Mouse (Mus musculus): Measurements from ENCODE around the gene Mrvi1. TPM values are rescaled to one million over a fixed set of nuclear protein-coding genes. Genes with fewer than 3 reads are reported as not detected.
"Not testable (repeated sequence)": the region's sequence is repeated elsewhere in the genome, so short reads cannot be mapped to it uniquely, and the experiment has no call there.

Mrvi1 gene
- polyA plus RNA-seq, 1 experiment from 2014 or later = 8.0 TPM

DNA sequence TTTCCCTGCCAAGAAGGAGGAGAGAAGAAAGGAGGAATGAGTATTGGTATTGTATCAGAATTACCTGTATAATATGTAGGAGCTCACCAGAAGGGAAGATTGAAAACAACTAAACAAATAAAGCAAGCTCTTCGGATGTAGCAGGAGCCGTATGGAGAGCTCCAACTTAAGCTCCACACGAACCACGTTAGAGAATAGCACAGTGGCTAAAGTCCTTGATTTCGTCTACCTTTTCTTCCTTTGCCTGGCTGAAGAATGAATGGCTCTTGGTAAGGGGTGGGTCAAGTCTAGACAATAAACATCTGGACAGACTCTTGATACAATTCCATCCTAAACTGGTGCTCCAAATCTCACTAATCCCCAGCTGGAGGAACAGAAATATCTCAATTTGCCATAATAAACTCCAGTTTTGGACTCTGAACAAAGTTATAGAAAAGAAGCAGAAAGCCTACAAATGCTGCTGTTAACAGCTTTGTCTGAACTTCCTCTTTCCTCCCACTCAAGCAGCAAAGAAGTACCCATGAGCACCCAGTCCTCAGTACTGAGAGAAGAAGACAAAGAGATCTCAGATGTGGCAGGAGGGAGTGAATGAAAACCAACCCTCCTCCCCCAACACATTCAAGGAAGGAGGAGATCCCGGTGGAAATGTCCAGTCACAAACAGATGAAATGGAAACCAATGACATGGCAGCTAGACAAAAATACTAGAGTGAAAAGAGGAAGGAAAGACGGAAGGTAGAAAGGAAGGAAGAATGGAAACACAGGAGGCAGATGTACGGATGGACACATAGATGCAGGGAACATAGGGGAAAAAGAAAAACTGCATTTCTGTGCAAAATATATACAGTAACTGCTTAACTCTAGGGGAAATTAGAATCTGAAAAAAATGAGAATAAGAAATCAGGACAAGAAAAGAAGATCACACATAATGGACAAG lies 73.8 kb downstream of the Mrvi1 start:
- H3K9me3 ChIP-seq (replicated peaks) = no peaks in the 10 kb centered on the region
- no peaks in the 10 kb centered on the region for H3K36me3 ChIP-seq
- H3K4me2 ChIP-seq = no peak overlapping the region
- no peaks in the 10 kb centered on the region for H3K27me3 ChIP-seq (replicated peaks)
- H3K4me3 ChIP-seq = no peak overlapping the region
- no peak for ATAC-seq (ENCODE audit: insufficient number of reproducible peaks, low FRiP score)
- H3K4me1 ChIP-seq (replicated peaks) = peaks cover 8% of the 10 kb centered on the region
- no peak overlapping the region for H3K9ac ChIP-seq
- no peak overlapping the region for H3K27ac ChIP-seq (ENCODE audit: poor library complexity, severe bottlenecking)
- WGBS = 75% methylated on average over 8 of the region's 8 CpGs

DNA sequence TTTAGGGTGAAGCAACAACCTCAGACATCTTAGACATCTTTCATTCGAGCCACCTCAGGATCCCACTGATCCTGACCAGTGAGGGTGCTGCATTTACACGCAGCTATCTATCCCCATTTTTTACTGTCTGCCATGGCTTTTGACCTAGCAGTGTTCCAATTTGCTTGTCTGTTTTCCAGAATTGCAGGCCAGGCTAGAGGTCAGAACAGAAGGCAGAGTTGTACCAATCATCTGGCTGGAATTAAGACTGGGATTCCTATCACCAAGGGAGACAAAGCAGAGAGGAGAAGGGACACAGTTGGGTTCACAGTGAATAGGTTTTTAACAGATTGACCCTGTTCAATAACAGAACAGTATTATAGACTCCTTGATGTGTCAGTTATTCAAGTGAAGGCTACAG lies 75.7 kb downstream of the Mrvi1 start:
- Histone ChIP-seq H3K4me2 (no peak overlapping the region), H3K27ac (ENCODE audit: poor library complexity, severe bottlenecking) (no peak overlapping the region), H3K9ac (no peak overlapping the region), H3K27me3 (replicated peaks) (no peaks in the 10 kb centered on the region), H3K4me1 (replicated peaks) (peaks cover 16% of the 10 kb centered on the region), H3K36me3 (no peaks in the 10 kb centered on the region), H3K9me3 (replicated peaks) (no peaks in the 10 kb centered on the region), H3K4me3 (no peak overlapping the region)
- no peak for ATAC-seq (ENCODE audit: insufficient number of reproducible peaks, low FRiP score)
- WGBS = 81% methylated on average over 2 of the region's 2 CpGs

DNA sequence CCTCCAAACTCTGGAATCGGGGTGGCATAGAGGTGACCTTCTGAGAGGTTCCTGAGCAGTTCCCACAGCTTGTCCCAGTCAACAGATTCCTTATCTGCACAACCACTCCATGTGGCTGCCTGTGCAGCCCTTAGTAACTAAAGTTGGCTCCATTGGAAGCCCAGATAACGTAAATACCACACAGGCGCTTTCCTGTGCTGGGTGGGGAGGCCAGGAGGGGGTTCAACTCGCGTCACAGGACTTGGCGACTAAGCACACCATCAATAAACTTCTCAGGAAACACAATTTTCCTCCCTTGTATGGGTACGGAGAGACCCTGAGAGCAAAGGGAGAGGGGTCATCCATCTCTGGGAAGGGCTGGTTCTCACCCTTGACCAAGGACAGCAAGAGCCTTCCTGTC lies 79.0 kb downstream of the Mrvi1 start:
- H3K4me3 ChIP-seq = no peak overlapping the region
- H3K9me3 ChIP-seq (replicated peaks) = no peaks in the 10 kb centered on the region
- no peaks in the 10 kb centered on the region for H3K27me3 ChIP-seq (replicated peaks)
- H3K9ac ChIP-seq = no peak overlapping the region
- peak overlapping the region; percentile 24; the same call in 1 of the 2 replicates for H3K4me2 ChIP-seq
- H3K4me1 ChIP-seq (replicated peaks) = peaks cover 16% of the 10 kb centered on the region
- peak overlapping the region; percentile 85 for H3K27ac ChIP-seq (ENCODE audit: poor library complexity, severe bottlenecking)
- peak; percentile 86 for ATAC-seq (ENCODE audit: insufficient number of reproducible peaks, low FRiP score)
- WGBS = 4% methylated on average over 7 of the region's 7 CpGs
- no peaks in the 10 kb centered on the region for H3K36me3 ChIP-seq

- Histone ChIP-seq H3K4me1 (replicated peaks) (peaks cover 21% of the 10 kb centered on the region), H3K4me2 (no peak overlapping the region), H3K4me3 (no peak overlapping the region), H3K27ac (ENCODE audit: poor library complexity, severe bottlenecking) (no peak overlapping the region), H3K9me3 (replicated peaks) (no peaks in the 10 kb centered on the region), H3K9ac (no peak overlapping the region), H3K27me3 (replicated peaks) (no peaks in the 10 kb centered on the region), H3K36me3 (no peaks in the 10 kb centered on the region)
- ATAC-seq (ENCODE audit: insufficient number of reproducible peaks, low FRiP score) = no peak
- 86% methylated on average over 8 of the region's 8 CpGs for WGBS
Observed at GRCm38 (mm10) chr7:110897202-110897601, 85.1 kb downstream of the Mrvi1 start.

DNA sequence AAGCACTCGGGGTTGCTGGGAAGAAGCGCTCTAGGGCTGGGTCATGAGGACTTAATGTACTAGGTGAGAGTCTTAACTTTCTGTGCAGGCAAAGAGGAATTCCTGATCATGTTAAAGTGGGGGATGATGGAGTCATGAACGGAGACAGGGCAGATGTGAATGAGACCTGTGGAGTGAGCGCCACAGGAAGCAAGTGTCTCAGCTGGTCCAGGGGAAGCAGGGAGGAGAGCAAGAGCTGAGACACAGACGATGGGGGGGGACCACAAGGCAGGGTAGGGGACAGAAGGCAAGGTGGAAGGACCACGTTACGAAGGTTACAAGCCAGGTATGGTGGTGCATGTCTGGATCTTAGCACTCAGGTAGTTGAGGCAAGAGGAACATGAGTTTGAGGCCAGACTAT lies 85.8 kb downstream of the Mrvi1 start:
- no peak overlapping the region for H3K27ac ChIP-seq (ENCODE audit: poor library complexity, severe bottlenecking)
- whole genome bisulfite sequencing = 88% methylated on average over 7 of the region's 7 CpGs
- H3K27me3 ChIP-seq (replicated peaks) = no peaks in the 10 kb centered on the region
- no peak overlapping the region for H3K4me2 ChIP-seq
- no peaks in the 10 kb centered on the region for H3K9me3 ChIP-seq (replicated peaks)
- ATAC-seq (ENCODE audit: insufficient number of reproducible peaks, low FRiP score) = no peak
- no peaks in the 10 kb centered on the region for H3K36me3 ChIP-seq
- H3K4me3 ChIP-seq = no peak overlapping the region
- peaks cover 23% of the 10 kb centered on the region for H3K4me1 ChIP-seq (replicated peaks)
- no peak overlapping the region for H3K9ac ChIP-seq

GRCm38 (mm10) chr7:110895772-110896171 lies 86.5 kb downstream of the Mrvi1 start:
- WGBS = 76% methylated on average over 10 of the region's 10 CpGs
- not testable (repeated sequence) for H3K36me3 ChIP-seq; H3K4me3 ChIP-seq; H3K27me3 ChIP-seq (replicated peaks); H3K4me2 ChIP-seq; ATAC-seq (ENCODE audit: insufficient number of reproducible peaks, low FRiP score); H3K9me3 ChIP-seq (replicated peaks); H3K27ac ChIP-seq (ENCODE audit: poor library complexity, severe bottlenecking); H3K9ac ChIP-seq
- H3K4me1 ChIP-seq (replicated peaks) = peaks cover 25% of the 10 kb centered on the region

DNA sequence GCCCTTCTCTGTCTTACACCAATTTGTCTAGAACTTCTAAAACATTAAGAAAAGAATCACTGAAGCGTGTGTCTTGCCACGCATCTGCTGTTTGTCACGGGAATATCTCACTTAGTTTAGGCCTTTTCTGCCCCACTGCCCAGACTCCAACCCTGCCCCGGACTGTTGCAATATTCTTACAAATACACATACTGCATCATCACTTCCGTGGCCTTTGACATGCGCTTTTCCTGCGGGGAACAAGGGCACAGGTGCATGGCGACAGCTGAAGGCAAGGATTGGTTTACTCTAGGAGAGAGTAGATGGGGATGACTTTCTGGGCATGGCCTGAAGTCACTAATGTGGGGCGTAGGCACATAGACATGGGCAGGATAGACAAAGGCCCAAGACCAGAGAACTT lies 87.6 kb downstream of the Mrvi1 start:
- Histone ChIP-seq H3K36me3 (no peaks in the 10 kb centered on the region), H3K9ac (no peak overlapping the region), H3K27ac (ENCODE audit: poor library complexity, severe bottlenecking) (peak overlapping the region; percentile 67), H3K4me2 (no peak overlapping the region), H3K4me3 (no peak overlapping the region), H3K4me1 (replicated peaks) (peaks cover 25% of the 10 kb centered on the region), H3K9me3 (replicated peaks) (no peaks in the 10 kb centered on the region), H3K27me3 (replicated peaks) (no peaks in the 10 kb centered on the region)
- ATAC-seq (ENCODE audit: insufficient number of reproducible peaks, low FRiP score) = no peak
- WGBS = 92% methylated on average over 9 of the region's 9 CpGs

DNA sequence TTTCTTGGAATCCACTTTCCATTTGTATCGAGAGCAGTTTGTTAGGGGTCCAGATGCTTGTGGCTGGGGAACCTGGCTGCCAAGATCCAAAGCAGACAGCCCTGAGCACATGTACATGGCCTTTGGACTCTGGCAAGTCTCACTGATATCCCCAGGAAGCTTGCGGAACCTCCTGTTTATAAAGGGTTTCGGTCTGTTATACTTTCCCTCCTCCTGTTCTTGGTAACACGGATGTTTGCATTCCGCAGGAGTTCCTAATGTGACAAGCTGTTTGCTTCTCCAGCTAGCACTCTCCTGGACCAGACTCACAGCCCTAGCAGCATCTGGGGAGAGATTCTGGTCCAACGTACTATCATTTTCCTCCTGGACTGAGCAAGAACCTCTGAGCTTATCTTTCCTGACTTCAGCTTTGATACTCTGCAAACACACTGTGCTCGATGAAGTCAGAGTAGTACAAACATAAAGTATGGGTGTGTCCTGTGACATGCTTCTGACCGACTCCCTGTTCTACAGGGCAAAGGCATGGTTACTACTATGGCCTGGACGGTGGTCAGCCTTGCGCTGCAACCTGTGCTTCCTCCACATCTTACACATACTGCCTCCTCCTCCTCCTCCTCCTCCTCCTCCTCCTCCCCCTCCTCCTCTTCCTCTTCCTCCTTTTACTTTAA lies 88.2 kb downstream of the Mrvi1 start:
- Histone ChIP-seq H3K4me2 (no peak overlapping the region), H3K4me3 (no peak overlapping the region), H3K27ac (ENCODE audit: poor library complexity, severe bottlenecking) (peak overlapping the region; percentile 67), H3K9ac (no peak overlapping the region), H3K9me3 (replicated peaks) (no peaks in the 10 kb centered on the region), H3K27me3 (replicated peaks) (no peaks in the 10 kb centered on the region), H3K4me1 (replicated peaks) (peaks cover 25% of the 10 kb centered on the region), H3K36me3 (no peaks in the 10 kb centered on the region)
- peak; percentile 82 for ATAC-seq (ENCODE audit: insufficient number of reproducible peaks, low FRiP score)
- WGBS = 51% methylated on average over 10 of the region's 10 CpGs

GRCm38 (mm10) chr7:110891501-110891986 lies 90.7 kb downstream of the Mrvi1 start:
- H3K27ac ChIP-seq (ENCODE audit: poor library complexity, severe bottlenecking) = no peak overlapping the region
- whole genome bisulfite sequencing = 32% methylated on average over 9 of the region's 9 CpGs

DNA sequence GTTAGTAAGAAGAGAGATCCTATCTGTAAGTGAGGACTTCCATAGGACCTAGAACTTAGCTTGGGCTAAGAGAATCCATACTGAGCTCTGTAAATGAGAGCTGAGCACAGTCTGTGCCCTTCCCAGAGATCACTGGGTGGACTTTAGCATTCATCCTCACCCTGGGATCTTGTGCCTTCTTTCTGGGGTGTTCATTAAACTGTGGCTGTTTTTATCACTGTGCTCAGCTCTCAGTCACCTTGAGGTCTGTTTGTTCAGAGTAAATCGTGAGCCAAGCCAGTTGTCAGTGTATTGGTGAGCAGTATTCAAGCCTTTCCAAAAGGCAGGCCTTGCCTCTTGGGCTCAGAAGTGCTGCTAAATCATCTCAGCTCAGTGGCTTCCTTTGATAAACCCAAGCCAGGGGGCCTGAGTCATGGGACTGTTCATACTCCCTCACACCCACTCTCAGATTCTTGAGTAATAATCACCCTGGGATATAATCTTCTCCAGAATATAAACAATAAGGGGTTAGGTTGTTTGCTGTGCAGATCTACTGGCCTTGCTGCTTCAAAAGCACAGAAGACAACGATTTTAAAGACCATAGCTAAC lies 100.4 kb downstream of the Mrvi1 start:
- Histone ChIP-seq H3K4me1 (replicated peaks) (peaks cover 13% of the 10 kb centered on the region), H3K9ac (no peak overlapping the region), H3K27me3 (replicated peaks) (no peaks in the 10 kb centered on the region), H3K36me3 (no peaks in the 10 kb centered on the region), H3K4me3 (no peak overlapping the region), H3K27ac (ENCODE audit: poor library complexity, severe bottlenecking) (no peak overlapping the region), H3K4me2 (no peak overlapping the region), H3K9me3 (replicated peaks) (no peaks in the 10 kb centered on the region)
- no peak for ATAC-seq (ENCODE audit: insufficient number of reproducible peaks, low FRiP score)
- WGBS = 78% methylated on average over 2 of the region's 2 CpGs

More at GRCm38 (mm10) chr7:110891501-110891986, 90.7 kb downstream of the Mrvi1 start:
- no peak overlapping the region for H3K4me3 ChIP-seq
- H3K4me2 ChIP-seq = peak overlapping the region; percentile 33
- H3K9me3 ChIP-seq (replicated peaks) = no peaks in the 10 kb centered on the region
- no peak for ATAC-seq (ENCODE audit: insufficient number of reproducible peaks, low FRiP score)
- H3K36me3 ChIP-seq = no peaks in the 10 kb centered on the region
- H3K27me3 ChIP-seq (replicated peaks) = no peaks in the 10 kb centered on the region
- H3K4me1 ChIP-seq (replicated peaks) = peaks cover 25% of the 10 kb centered on the region
- no peak overlapping the region for H3K9ac ChIP-seq

DNA sequence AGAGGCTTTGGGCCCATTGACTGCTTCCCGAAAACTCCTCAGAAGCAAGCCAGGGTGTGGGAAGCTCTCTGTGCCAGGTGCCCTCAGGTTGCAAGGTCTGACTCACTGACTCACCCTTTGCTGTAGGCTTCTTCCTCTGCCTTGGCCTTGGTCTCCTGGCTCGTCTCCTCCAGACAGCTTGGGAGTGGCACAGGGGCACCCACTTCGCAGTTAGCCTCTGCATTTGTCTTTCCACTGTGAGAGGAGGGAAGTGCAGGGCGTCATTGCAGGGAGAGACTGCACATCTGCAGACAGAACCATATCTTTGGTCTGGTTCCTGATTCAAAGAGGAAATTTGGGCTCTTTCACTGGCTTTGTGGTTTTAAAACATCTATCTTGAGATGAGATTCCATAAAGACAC lies 104.2 kb downstream of the Mrvi1 start:
- Histone ChIP-seq H3K4me3 (no peak overlapping the region), H3K36me3 (peaks cover 9% of the 10 kb centered on the region; the same call in 1 of the 2 replicates), H3K4me2 (no peak overlapping the region), H3K4me1 (replicated peaks) (peaks cover 22% of the 10 kb centered on the region), H3K27me3 (replicated peaks) (no peaks in the 10 kb centered on the region), H3K9me3 (replicated peaks) (no peaks in the 10 kb centered on the region), H3K27ac (ENCODE audit: poor library complexity, severe bottlenecking) (peak overlapping the region; percentile 74; the same call in 1 of the 2 replicates), H3K9ac (no peak overlapping the region)
- 72% methylated on average over 4 of the region's 4 CpGs for WGBS
- ATAC-seq (ENCODE audit: insufficient number of reproducible peaks, low FRiP score) = no peak
